Mouse (Mus musculus) common myeloid progenitor, adult 5-6 weeks (primary cell): Measurements from ENCODE around the gene Brd7. TPM values are rescaled to one million over a fixed set of nuclear protein-coding genes. Genes with fewer than 3 reads are reported as not detected.

Source experiments
- ATAC-seq: replicated peaks from 2 replicates; pipeline ENCODE4 v1.8.0; 2016; ENCODE audit warnings: low read depth, mild to moderate bottlenecking, moderate TSS enrichment, inconsistent platforms; ENCODE audit not compliant: poor library complexity, severe bottlenecking
- total RNA-seq: library from RNA; stranded (forward); fragments of 200-1000, 187-1606 nt; gene quantifications from 2 replicates; pipeline ENCODE4 v1.2.3, GENCODE M21; 2017

The Brd7 gene
- total RNA-seq, 1 experiment from 2014 or later: 88.8 TPM

- ATAC-seq: peak; percentile 63
Measured at GRCm38 (mm10) chr8:88288622-88289242, 73.3 kb downstream of the Brd7 start.

- ATAC-seq: no peak
Measured at GRCm38 (mm10) chr8:88286421-88286960, 75.5 kb downstream of the Brd7 start.

GRCm38 (mm10) chr8:88285469-88286356, 76.3 kb downstream of the Brd7 start:
- no peak for ATAC-seq

DNA sequence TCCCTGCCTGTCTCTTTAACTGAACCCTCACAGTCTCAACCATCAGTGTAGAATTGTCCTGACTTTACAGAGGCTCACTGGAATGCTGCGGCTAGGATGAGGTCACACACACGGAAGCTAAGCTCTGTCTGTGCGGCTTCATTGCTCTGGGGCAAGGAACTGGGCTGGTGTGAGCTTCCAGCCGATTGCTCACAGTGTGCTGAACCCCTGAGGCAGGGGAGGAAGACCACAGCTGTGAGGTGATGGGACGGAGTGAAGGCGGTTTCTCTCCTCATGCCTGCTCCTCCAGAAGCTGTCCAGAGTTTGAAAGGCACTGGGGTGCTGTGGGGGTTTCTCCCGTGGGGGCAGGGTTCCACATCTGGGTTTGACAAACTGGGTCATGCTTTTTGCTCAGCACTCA, 77.3 kb downstream of the Brd7 start:
- no peak for ATAC-seq

- no peak for ATAC-seq
Measured at GRCm38 (mm10) chr8:88283243-88284115, 78.5 kb downstream of the Brd7 start.

DNA sequence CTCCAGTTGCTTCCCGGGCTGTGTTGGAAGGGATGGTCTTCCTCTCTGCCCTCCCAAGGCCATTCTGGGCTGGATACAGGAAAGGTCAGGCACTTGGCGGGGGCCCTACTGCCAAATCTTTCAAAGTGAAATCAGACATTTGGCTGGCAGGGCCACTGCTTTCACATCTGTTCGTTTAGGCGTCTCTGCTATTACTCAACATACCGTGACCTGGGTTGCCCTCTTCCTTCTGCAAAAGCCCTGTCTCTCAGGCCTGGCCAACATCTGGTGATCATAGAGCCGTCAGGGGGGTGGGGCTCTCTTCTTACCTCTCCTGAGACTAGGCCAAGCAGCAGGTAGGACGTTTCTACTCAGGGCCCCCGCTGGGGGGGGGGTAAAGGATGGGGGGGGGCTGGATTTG, 79.3 kb downstream of the Brd7 start:
- ATAC-seq: peak; percentile 55

Other genes with a start within 250 kb of the Brd7 start
- 16.5 and 18.2 TPM in 2 replicates for gene Cnep1r1, start 243.4 kb downstream of the Brd7 start, total RNA-seq
- 55.4 and 58.3 TPM in 2 replicates for gene Heatr3, start 224.3 kb downstream of the Brd7 start, total RNA-seq
- gene Tent4b, start 163.0 kb downstream of the Brd7 start, total RNA-seq: 46.1 and 46.8 TPM in 2 replicates
- gene Adcy7, start 89.8 kb downstream of the Brd7 start, total RNA-seq: 41.1 and 46.5 TPM in 2 replicates
- gene Nkd1, start 159.2 kb upstream of the Brd7 start, total RNA-seq: not detected in 2 replicates